Mouse (Mus musculus) layer of hippocampus, postnatal 36 days (tissue): ENCODE data around the gene Rai1. TPM values are rescaled to one million over a fixed set of nuclear protein-coding genes. Genes with fewer than 3 reads are reported as not detected.
A peak's percentile ranks its signal among the peaks of the same experiment; 100 is the strongest.

Experiments
- DNase-seq, 2 experiments: peaks; one replicate each; pipeline ENCODE4 v3.0.0; 2022
- total RNA-seq, 2 experiments: library from RNA; stranded (reverse); gene quantifications; 2 replicates each; pipeline ENCODE4 v1.2.3; 2021

Rai1 gene
- total RNA-seq, 2 experiments from 2014 or later: 67.9 to 76.3 TPM

- DNase-seq: no peak
These were observed 9.7 kb upstream of the Rai1 start for GRCm38 (mm10) chr11:60094909-60095810.

- DNase-seq: no peak
These were observed 5.1 kb upstream of the Rai1 start for GRCm38 (mm10) chr11:60099555-60100186.

- DNase-seq: no peak
These were observed 3.8 kb upstream of the Rai1 start for GRCm38 (mm10) chr11:60100827-60101555.

- no peak for DNase-seq
These were observed 2.8 kb upstream of the Rai1 start for GRCm38 (mm10) chr11:60101986-60102385.

- DNase-seq: no peak
These were observed 2.1 kb upstream of the Rai1 start for GRCm38 (mm10) chr11:60102664-60103063.

GRCm38 (mm10) chr11:60103567-60103966 is 1.2 kb upstream of the Rai1 start:
- no peak for DNase-seq

- DNase-seq: peak; percentile 51 to 59
These were observed 1.1 kb downstream of the Rai1 start for GRCm38 (mm10) chr11:60105593-60106542.

- DNase-seq: peak; percentile 69 to 74
These were observed 1.8 kb downstream of the Rai1 start for GRCm38 (mm10) chr11:60106543-60107110.

GRCm38 (mm10) chr11:60107449-60107848 is 2.6 kb downstream of the Rai1 start:
- DNase-seq: no peak

GRCm38 (mm10) chr11:60108631-60109172 is 3.9 kb downstream of the Rai1 start:
- DNase-seq: no peak

- DNase-seq: no peak
These were observed 5.6 kb downstream of the Rai1 start for GRCm38 (mm10) chr11:60110386-60110785.

- no peak for DNase-seq
These were observed 6.8 kb downstream of the Rai1 start for GRCm38 (mm10) chr11:60111576-60111975.

GRCm38 (mm10) chr11:60113624-60114023 is 8.8 kb downstream of the Rai1 start:
- DNase-seq: no peak

- DNase-seq: peak; percentile 21 to 42
These were observed 9.6 kb downstream of the Rai1 start for GRCm38 (mm10) chr11:60114296-60115023.

- DNase-seq: peak; percentile 86 to 89
These were observed 10.3 kb downstream of the Rai1 start for GRCm38 (mm10) chr11:60115024-60115538.

GRCm38 (mm10) chr11:60115638-60116276 is 10.9 kb downstream of the Rai1 start:
- no peak for DNase-seq

GRCm38 (mm10) chr11:60120586-60121262 is 15.9 kb downstream of the Rai1 start:
- DNase-seq: no peak

- no peak for DNase-seq
These were observed 17.8 kb downstream of the Rai1 start for GRCm38 (mm10) chr11:60122611-60123010.

GRCm38 (mm10) chr11:60127048-60127447 is 22.2 kb downstream of the Rai1 start:
- no peak for DNase-seq
